Mouse (Mus musculus) spleen, adult 2 months (tissue): Measurements from ENCODE around the gene Pbld1. TPM values are rescaled to one million over a fixed set of nuclear protein-coding genes. Genes with fewer than 3 reads are reported as not detected.

Experiments
- DNase-seq, 2 experiments: peaks; one replicate each; pipeline versions ENCODE4 v3.0.0 to v3.0.0-alpha.2; 2012 to 2021; ENCODE audit warnings: low spot score in 2 of 2, low read depth in 1 of 2
- H3K27ac ChIP-seq: fragments of 200-500 bp; 2 replicates; pipeline ENCODE4 v1.5.1; 2012; ENCODE audit warnings: low read length, inconsistent platforms; ENCODE audit not compliant: insufficient read depth
- H3K27me3 ChIP-seq: fragments of 200-500 bp; 2 replicates; pipeline ENCODE4 v1.6.1; 2012; ENCODE audit warnings: mild to moderate bottlenecking, moderate library complexity, low read length, inconsistent platforms; ENCODE audit not compliant: control insufficient read depth, insufficient read depth
- H3K36me3 ChIP-seq: fragments of 200-500 bp; 2 replicates; pipeline ENCODE4 v1.6.1; 2012; ENCODE audit warnings: mild to moderate bottlenecking, low read length, inconsistent platforms; ENCODE audit not compliant: control insufficient read depth, insufficient read depth
- H3K4me1 ChIP-seq: fragments of 200-500 bp; 2 replicates; pipeline ENCODE4 v1.6.1; 2011; ENCODE audit warnings: inconsistent platforms; ENCODE audit not compliant: control insufficient read depth, insufficient read depth, insufficient read length
- H3K4me3 ChIP-seq: fragments of 200-500 bp; 2 replicates; pipeline ENCODE4 v1.5.1; 2011; ENCODE audit warnings: mild to moderate bottlenecking, inconsistent platforms; ENCODE audit not compliant: insufficient read depth, insufficient read length; ENCODE audit errors: extremely low read depth
- CTCF ChIP-seq: fragments of 200-500 bp; IDR thresholded peaks from 2 replicates; pipeline ENCODE4 v1.5.1; 2011; ENCODE audit warnings: mild to moderate bottlenecking, inconsistent platforms; ENCODE audit not compliant: insufficient read depth, insufficient read length, insufficient replicate concordance; ENCODE audit errors: extremely low read depth
- POLR2A ChIP-seq: fragments of 200-500 bp; IDR thresholded peaks from 2 replicates; pipeline ENCODE4 v1.6.1; 2011; ENCODE audit warnings: low read depth, low read length, inconsistent platforms
- WGBS: fragments of 180-500 bp; shearing (Covaris S2); methylation state at CpG from one replicate; pipeline ENCODE4 v1.1.7; 2018; 5-methylcytosine and 5-hydroxymethylcytosine counted together
- polyA plus RNA-seq: library from polyadenylated mRNA; depleted of rRNA; stranded (reverse); fragments of >200 nt; gene quantifications from 2 replicates; pipeline ENCODE4 v1.2.3, GENCODE M21; 2012

Pbld1 gene
- polyA plus RNA-seq, 1 experiment = 1.3 TPM

DNA sequence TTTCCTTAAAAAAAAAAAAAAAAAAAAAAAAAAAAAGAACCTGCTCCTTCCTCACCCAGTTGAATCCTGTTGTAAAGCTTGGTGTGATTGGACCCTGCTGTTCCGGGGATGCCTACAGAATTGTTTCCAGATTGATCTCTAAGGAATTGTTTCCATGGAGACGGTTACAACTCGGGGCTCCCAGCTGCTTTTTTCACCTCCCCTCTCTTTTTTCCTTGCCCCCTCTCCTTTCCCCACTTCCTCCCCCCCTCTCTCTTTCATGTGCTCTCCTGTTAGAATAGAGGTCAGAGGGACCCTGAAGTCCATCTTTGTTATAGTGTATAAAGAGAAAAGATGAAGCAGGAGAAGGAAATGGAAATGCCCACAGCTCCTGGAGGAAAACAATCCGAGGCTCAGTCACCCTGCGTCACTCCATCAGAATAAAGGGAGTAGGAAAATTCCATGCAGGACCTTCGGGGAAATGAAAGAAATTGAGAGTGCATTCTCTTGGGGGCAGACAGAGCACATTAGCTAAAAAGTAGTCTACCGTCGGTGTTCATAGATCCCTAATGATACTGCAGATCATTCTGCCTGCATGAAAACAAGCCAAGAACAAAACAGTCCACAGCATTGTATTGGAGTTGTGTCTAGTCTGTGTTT is 33.7 kb upstream of the Pbld1 start:
- Histone ChIP-seq H3K36me3 (no peaks in the 10 kb centered on the region), H3K4me1 (peaks cover 7% of the 10 kb centered on the region; the same call in 1 of the 2 replicates)
- 77% methylated on average over 8 of the region's 8 CpGs for WGBS

DNA sequence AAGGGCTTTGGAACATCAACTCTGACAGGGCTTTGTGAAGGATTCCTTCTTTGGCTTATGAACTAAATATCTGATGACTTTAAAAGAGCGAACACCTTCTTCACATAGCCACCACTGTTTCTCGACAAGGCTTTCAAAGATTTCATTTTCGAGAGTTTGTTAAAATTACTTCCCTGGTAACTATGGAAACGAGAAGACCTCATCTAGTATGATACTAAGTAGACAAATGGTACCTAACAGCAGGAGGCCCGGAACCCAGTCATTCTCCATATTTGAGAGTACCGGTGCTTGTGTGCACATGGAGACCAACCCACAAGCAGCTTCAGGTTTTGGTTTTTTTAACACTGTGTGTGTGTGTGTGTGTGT is 33.2 kb upstream of the Pbld1 start:
- Histone ChIP-seq H3K4me3 (no peak overlapping the region), H3K36me3 (no peaks in the 10 kb centered on the region), H3K4me1 (peaks cover 6% of the 10 kb centered on the region; the same call in 1 of the 2 replicates), H3K27me3 (no peaks in the 10 kb centered on the region), H3K27ac (no peak overlapping the region)
- TF ChIP-seq POLR2A (no peak), CTCF (no peak)
- DNase-seq = no peak
- 90% methylated on average over 6 of the region's 6 CpGs for WGBS

More for the DNA sequence above, 33.7 kb upstream of the Pbld1 start:
- Histone ChIP-seq H3K27me3 (no peaks in the 10 kb centered on the region), H3K4me3 (no peak overlapping the region), H3K27ac (no peak overlapping the region)
- DNase-seq = no peak
- no peak for TF ChIP-seq POLR2A
- TF ChIP-seq CTCF = no peak

- Histone ChIP-seq H3K4me1 (peaks cover 4% of the 10 kb centered on the region; the same call in 1 of the 2 replicates), H3K36me3 (no peaks in the 10 kb centered on the region), H3K4me3 (no peak overlapping the region), H3K27me3 (no peaks in the 10 kb centered on the region), H3K27ac (no peak overlapping the region)
- no peak for DNase-seq
- 93% methylated on average over 10 of the region's 10 CpGs for WGBS
- TF ChIP-seq CTCF (no peak), POLR2A (no peak)
Observed at GRCm38 (mm10) chr10:63027376-63028161, 32.4 kb upstream of the Pbld1 start.

GRCm38 (mm10) chr10:63028396-63028795 is 31.6 kb upstream of the Pbld1 start:
- 97% methylated on average over 4 of the region's 4 CpGs for WGBS
- H3K27me3 ChIP-seq = no peaks in the 10 kb centered on the region
- TF ChIP-seq POLR2A (no peak), CTCF (no peak)
- no peak overlapping the region for H3K4me3 ChIP-seq
- DNase-seq = no peak
- H3K27ac ChIP-seq = no peak overlapping the region
- no peaks in the 10 kb centered on the region for H3K36me3 ChIP-seq
- peaks cover 4% of the 10 kb centered on the region; the same call in 1 of the 2 replicates for H3K4me1 ChIP-seq

DNA sequence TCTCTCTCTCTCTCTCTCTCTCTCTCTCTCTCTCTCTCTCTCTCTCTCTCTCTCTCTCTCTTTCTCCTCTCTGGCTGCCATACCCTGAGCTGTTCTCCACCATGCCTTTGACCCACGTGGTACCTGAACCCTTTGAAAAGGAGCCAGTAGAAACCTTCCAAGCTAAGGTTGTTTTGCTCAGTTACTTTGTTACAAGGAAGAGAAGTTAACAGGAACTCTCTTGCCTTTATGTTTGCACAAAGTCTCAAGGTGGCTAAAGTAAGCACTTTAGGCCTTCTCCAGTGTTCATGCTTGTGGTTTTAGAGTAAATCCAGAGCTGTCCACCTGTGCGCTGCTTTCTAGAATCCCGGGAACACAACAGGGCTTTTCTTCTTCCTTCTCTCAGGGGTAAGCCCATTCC is 27.7 kb upstream of the Pbld1 start:
- Histone ChIP-seq H3K4me1 (no peaks in the 10 kb centered on the region), H3K36me3 (no peaks in the 10 kb centered on the region), H3K27ac (no peak overlapping the region), H3K27me3 (no peaks in the 10 kb centered on the region), H3K4me3 (no peak overlapping the region)
- DNase-seq = no peak
- WGBS = 78% methylated on average over 3 of the region's 3 CpGs
- TF ChIP-seq CTCF (no peak), POLR2A (no peak)

DNA sequence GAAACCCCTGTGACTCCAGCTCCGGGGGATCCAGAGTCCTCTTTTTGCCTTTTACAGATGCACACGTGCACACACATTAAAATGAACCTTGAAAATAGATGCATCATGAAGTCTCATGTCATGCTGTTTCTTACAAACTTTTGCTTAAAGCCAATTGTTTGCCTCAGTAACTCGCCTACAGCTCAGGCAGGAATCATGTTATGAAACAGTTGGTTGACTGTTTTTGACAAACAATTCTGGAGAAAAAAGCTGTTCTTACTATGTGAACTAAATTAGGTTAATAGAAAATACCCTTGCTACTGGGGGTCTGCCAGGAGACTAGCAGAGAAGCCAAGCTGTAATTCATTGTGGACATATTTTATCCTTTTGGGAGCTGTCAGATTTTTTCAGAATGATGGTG is 27.0 kb upstream of the Pbld1 start:
- H3K27me3 ChIP-seq = no peaks in the 10 kb centered on the region
- TF ChIP-seq CTCF (no peak), POLR2A (no peak)
- no peak overlapping the region for H3K4me3 ChIP-seq
- no peak overlapping the region for H3K27ac ChIP-seq
- H3K36me3 ChIP-seq = no peaks in the 10 kb centered on the region
- DNase-seq = no peak
- H3K4me1 ChIP-seq = no peaks in the 10 kb centered on the region
- WGBS = 80% methylated on average over 3 of the region's 3 CpGs
